Mouse (Mus musculus): Measurements from ENCODE around the gene Fgf3. TPM values are rescaled to one million over a fixed set of nuclear protein-coding genes. Genes with fewer than 3 reads are reported as not detected.

Gene Fgf3
- polyA plus RNA-seq, 2 experiments: 0.10 to 0.13 TPM

- Histone ChIP-seq H3K9me3 (ENCODE audit: control insufficient read depth, low read length) (no peaks in the 10 kb centered on the region), H3K27ac (no peak overlapping the region), H3K9ac (replicated peaks) (no peak overlapping the region), H3K4me1 (replicated peaks; ENCODE audit: control insufficient read depth in 2 of 2, insufficient read depth in 2 of 2, low read length in 1 of 2) (peaks cover 12 to 29% of the 10 kb centered on the region in 2 experiments), H3K27me3 (ENCODE audit: control insufficient read depth, insufficient read depth, low read length) (no peaks in the 10 kb centered on the region), H3K4me3 (ENCODE audit: insufficient read depth in 1 of 2, low read depth in 2 of 2, low read length in 2 of 2) (no peak overlapping the region), H3K4me2 (ENCODE audit: low read depth) (no peak overlapping the region), H3K36me3 (replicated peaks; ENCODE audit: control insufficient read depth, insufficient read depth, low read depth) (no peaks in the 10 kb centered on the region)
- no peak for TF ChIP-seq CTCF (IDR thresholded peaks at IDR 0.05; ENCODE audit: low read depth)
- no peak for TF ChIP-seq EP300 (IDR thresholded peaks at IDR 0.05; ENCODE audit: low read depth)
- ATAC-seq (ENCODE audit: insufficient read depth) (no peak), DNase-seq (ENCODE audit: low read depth in 3 of 3, low spot score in 3 of 3) (no peak)
- 48% methylated on average over 4 of the region's 4 CpGs for WGBS (ENCODE audit: insufficient replicate concordance)
Observed at GRCm38 (mm10) chr7:144811521-144811920, 26.4 kb upstream of the Fgf3 start.

- ATAC-seq (ENCODE audit: insufficient read depth) (no peak), DNase-seq (ENCODE audit: low read depth in 3 of 3, low spot score in 3 of 3) (no peak)
- no peak overlapping the region for H3K4me3 ChIP-seq (ENCODE audit: insufficient read depth in 1 of 2, low read depth in 2 of 2, low read length in 2 of 2)
- H3K4me1 ChIP-seq (replicated peaks; ENCODE audit: control insufficient read depth in 2 of 2, insufficient read depth in 2 of 2, low read length in 1 of 2): no peaks in the 10 kb centered on the region
- no peak overlapping the region for H3K4me2 ChIP-seq (ENCODE audit: low read depth)
- WGBS (ENCODE audit: insufficient replicate concordance): 37% methylated on average over 7 of the region's 7 CpGs
- H3K36me3 ChIP-seq (replicated peaks; ENCODE audit: control insufficient read depth, insufficient read depth, low read depth): no peaks in the 10 kb centered on the region
- no peaks in the 10 kb centered on the region; the same call in 1 of the 2 replicates for H3K27me3 ChIP-seq (ENCODE audit: control insufficient read depth, insufficient read depth, low read length)
- H3K9ac ChIP-seq (replicated peaks): no peak overlapping the region
- no peak for TF ChIP-seq EP300 (IDR thresholded peaks at IDR 0.05; ENCODE audit: low read depth)
- no peaks in the 10 kb centered on the region for H3K9me3 ChIP-seq (ENCODE audit: control insufficient read depth, low read length)
- H3K27ac ChIP-seq: no peak overlapping the region
Observed at GRCm38 (mm10) chr7:144821901-144822300, 16.0 kb upstream of the Fgf3 start.

GRCm38 (mm10) chr7:144823988-144824387 is 13.9 kb upstream of the Fgf3 start:
- 67% methylated on average over 2 of the region's 2 CpGs for WGBS (ENCODE audit: insufficient replicate concordance)
- Histone ChIP-seq H3K27me3 (ENCODE audit: control insufficient read depth, insufficient read depth, low read length) (no peaks in the 10 kb centered on the region; the same call in 1 of the 2 replicates), H3K9ac (replicated peaks) (no peak overlapping the region), H3K4me1 (replicated peaks; ENCODE audit: control insufficient read depth in 2 of 2, insufficient read depth in 2 of 2, low read length in 1 of 2) (no peaks in the 10 kb centered on the region), H3K9me3 (ENCODE audit: control insufficient read depth, low read length) (no peaks in the 10 kb centered on the region), H3K27ac (no peak overlapping the region), H3K4me3 (ENCODE audit: insufficient read depth in 1 of 2, low read depth in 2 of 2, low read length in 2 of 2) (no peak overlapping the region), H3K36me3 (replicated peaks; ENCODE audit: control insufficient read depth, insufficient read depth, low read depth) (no peaks in the 10 kb centered on the region), H3K4me2 (ENCODE audit: low read depth) (no peak overlapping the region)
- ATAC-seq (ENCODE audit: insufficient read depth): no peak
- no peak for TF ChIP-seq CTCF (IDR thresholded peaks at IDR 0.05; ENCODE audit: low read depth)
- DNase-seq (ENCODE audit: low read depth in 3 of 3, low spot score in 3 of 3): no peak

DNA sequence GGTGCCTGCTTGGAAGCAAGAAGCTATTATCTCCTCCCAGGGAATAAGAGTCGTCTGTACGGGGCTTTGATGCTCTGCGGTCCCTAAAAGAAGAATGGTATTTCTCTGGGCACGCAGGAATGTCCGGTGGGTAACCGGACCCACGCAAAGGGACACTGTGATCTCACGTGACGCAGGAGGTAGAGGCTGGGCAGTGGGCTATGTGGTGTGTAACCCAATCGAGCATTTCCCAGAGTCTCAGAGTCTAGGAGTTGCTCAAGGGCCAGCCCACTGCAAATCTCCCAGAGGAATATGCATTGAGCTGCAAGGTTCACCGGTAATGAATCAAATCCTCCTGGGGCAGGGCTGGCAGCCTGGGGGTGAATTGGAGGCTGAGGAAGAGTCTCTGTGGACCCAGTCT is 9.5 kb upstream of the Fgf3 start:
- ATAC-seq (ENCODE audit: insufficient read depth) (no peak), DNase-seq (ENCODE audit: low read depth in 3 of 3, low spot score in 3 of 3) (no peak)
- Histone ChIP-seq H3K27ac (no peak overlapping the region), H3K36me3 (replicated peaks; ENCODE audit: control insufficient read depth, insufficient read depth, low read depth) (no peaks in the 10 kb centered on the region), H3K4me3 (ENCODE audit: insufficient read depth in 1 of 2, low read depth in 2 of 2, low read length in 2 of 2) (no peak overlapping the region), H3K4me2 (ENCODE audit: low read depth) (no peak overlapping the region), H3K9me3 (ENCODE audit: control insufficient read depth, low read length) (no peaks in the 10 kb centered on the region), H3K27me3 (ENCODE audit: control insufficient read depth, insufficient read depth, low read length) (no peaks in the 10 kb centered on the region; the same call in 1 of the 2 replicates), H3K4me1 (replicated peaks; ENCODE audit: control insufficient read depth in 2 of 2, insufficient read depth in 2 of 2, low read length in 1 of 2) (no peaks in the 10 kb centered on the region), H3K9ac (replicated peaks) (no peak overlapping the region)
- 69% methylated on average over 11 of the region's 11 CpGs for WGBS (ENCODE audit: insufficient replicate concordance)
- TF ChIP-seq EP300 (IDR thresholded peaks at IDR 0.05; ENCODE audit: low read depth): no peak
- TF ChIP-seq CTCF (IDR thresholded peaks at IDR 0.05; ENCODE audit: low read depth): no peak

DNA sequence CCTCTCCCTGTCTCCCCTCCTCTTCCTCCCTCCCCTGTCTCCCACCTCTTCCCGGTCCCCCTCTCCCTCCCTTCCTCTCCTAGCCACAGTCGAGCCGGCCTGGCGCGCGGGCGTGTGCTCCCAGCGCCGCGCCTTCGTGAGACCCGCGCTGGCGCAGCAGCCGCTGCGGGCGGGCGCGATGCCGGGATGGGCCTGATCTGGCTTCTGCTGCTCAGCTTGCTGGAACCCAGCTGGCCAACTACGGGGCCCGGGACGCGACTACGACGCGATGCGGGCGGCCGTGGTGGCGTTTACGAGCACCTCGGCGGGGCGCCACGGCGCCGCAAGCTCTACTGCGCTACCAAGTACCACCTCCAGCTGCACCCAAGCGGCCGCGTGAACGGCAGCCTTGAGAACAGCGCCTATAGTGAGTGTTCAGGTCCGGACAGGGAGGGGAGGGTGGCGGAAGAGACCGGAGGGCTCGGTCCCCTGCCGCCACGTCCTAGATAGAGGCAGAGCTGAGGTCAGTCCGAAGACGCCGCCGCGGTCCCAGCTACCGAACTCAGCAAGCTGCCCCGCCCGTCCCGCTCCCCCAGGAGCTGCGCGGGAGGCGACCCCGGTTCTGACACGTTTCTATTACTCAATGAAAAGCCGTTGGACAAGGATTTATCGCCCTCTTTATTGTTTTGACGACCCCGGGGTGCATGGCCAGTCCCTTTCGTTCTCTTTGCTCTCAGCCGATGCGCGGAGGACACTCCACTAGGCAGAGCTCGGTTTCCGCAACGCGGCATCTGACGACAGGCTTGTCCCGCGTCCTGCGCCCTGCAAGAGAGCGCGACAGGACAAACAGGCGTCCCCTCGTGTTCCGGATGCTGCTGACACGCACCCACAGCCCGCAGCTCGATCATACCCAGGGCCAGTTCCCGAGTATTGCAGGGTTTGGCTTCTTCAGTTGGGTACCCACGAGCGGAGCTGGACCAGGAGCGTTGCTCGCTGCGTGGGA is 930 bp downstream of the Fgf3 start:
- H3K36me3 ChIP-seq (replicated peaks; ENCODE audit: control insufficient read depth, insufficient read depth, low read depth): no peaks in the 10 kb centered on the region
- no peak overlapping the region for H3K9ac ChIP-seq (replicated peaks)
- H3K4me3 ChIP-seq (ENCODE audit: insufficient read depth in 1 of 2, low read depth in 2 of 2, low read length in 2 of 2): peak overlapping the region in 1 of 2 experiments; percentile 20; a peak in 2 of 4 replicates
- no peak overlapping the region for H3K27ac ChIP-seq
- H3K4me1 ChIP-seq (replicated peaks; ENCODE audit: control insufficient read depth in 2 of 2, insufficient read depth in 2 of 2, low read length in 1 of 2): no peaks in the 10 kb centered on the region
- no peak for ATAC-seq (ENCODE audit: insufficient read depth)
- TF ChIP-seq EP300 (IDR thresholded peaks at IDR 0.05; ENCODE audit: low read depth) (no peak), CTCF (IDR thresholded peaks at IDR 0.05; ENCODE audit: low read depth) (no peak)
- H3K4me2 ChIP-seq (ENCODE audit: low read depth): peak overlapping the region; percentile 22
- H3K27me3 ChIP-seq (ENCODE audit: control insufficient read depth, insufficient read depth, low read length): peaks cover 45% of the 10 kb centered on the region
- H3K9me3 ChIP-seq (ENCODE audit: control insufficient read depth, low read length): no peaks in the 10 kb centered on the region
- no peak for DNase-seq (ENCODE audit: low read depth in 3 of 3, low spot score in 3 of 3)
- WGBS (ENCODE audit: insufficient replicate concordance): under 1% methylated on average over 93 of the region's 94 CpGs
